Mouse (Mus musculus): ENCODE measurements around the gene Mtmr12.
"Not testable (repeated sequence)": the region's sequence is repeated elsewhere in the genome, so short reads cannot be mapped to it uniquely, and the experiment has no call there.

Gene Mtmr12

DNA sequence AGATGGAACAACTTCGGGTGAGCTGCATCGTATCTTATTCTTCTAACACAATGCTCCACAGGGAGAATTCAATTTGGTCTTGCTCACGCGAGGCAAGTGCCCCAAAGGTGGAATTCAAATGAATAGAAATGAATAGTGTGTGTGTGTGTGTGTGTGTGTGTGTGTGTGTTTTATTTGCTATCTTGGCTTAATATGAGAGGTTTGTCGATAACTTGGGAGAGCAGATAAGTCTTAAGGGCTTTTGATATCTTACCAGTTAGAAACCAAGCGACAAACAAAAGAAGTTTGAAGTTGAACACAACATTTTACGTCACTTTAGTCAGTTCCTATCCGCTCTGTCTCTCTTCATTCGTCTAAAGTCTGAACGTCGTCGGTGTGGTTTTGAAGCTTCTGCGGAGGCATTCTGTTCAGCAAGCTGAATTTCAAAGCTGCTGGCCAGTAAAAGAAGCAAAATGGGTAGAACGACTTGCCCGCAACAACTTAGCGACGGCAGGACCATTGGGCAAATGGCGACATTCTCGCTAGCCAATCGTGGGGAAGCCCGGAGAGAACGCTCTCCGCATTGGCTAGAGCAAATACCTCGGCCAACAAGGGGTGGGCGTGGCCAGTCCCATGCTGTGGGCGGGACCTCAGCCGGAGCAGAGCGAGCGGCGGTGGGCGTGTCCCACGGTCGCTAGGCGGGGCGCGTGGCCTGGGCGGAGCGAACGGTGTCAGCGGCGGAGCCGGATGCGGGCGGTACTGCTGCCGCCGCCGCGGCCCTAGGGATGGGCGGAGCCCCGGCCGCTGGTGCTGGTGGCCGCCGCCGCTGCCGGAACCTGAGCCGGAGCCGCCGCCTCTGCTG is at the start of gene Mtmr12:
Gene Mtmr12 (plus strand): TSS at position 710 of the 841 bp plus-strand sequence.
- peak; percentile 100 for DNase-seq

- no peak for DNase-seq
Measured at GRCm38 (mm10) chr15:12178126-12178525, 26.7 kb upstream of the Mtmr12 start.

- DNase-seq = not testable (repeated sequence)
Measured at GRCm38 (mm10) chr15:12181181-12181805, 23.5 kb upstream of the Mtmr12 start.

DNA sequence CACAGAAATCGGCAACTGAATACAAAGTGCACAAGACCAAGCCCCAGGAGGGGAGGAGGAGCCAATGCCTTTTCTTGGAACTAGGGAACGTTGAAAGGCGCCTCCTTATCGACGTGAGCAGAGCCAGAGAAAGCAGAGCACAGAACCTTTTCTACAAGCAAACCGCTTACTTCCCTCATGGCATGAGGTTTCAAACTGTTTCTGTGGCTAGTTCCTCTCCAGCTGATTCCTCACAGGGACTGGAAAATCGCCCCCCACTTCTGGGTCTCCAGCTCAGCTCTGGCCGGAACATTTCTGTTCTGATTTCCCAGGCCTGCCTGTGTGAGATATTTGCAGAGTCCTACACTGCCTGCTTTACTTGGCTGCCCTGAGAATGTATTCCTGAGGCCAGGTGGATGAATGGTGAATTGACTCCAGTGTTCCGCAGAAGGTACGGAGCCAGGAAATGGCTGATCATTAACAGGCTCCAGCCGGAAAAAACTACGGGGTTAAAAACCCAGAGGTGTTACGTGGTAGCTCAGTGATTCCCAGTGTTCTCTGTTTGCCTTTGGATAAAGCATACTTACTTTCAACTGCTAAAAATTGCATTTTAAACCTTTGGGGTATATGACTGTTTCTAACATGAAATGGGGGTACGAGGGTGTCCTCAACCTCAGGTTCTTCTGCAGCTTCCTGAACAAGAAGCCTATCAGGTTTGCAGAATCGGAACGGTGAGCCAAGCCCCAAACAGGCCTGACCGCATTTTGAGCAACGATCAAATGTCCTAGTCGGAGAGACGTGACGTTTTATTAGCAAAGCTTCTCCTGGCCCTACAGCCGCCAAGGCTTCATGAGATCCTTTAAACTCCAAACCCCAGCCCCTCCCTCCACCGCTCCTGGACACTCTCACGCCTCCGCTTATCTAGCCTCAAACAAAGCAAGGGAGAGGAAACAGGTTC is 10.7 kb upstream of the Mtmr12 start:
- no peak for DNase-seq

GRCm38 (mm10) chr15:12194817-12195735 is 9.8 kb upstream of the Mtmr12 start:
- no peak for DNase-seq

DNA sequence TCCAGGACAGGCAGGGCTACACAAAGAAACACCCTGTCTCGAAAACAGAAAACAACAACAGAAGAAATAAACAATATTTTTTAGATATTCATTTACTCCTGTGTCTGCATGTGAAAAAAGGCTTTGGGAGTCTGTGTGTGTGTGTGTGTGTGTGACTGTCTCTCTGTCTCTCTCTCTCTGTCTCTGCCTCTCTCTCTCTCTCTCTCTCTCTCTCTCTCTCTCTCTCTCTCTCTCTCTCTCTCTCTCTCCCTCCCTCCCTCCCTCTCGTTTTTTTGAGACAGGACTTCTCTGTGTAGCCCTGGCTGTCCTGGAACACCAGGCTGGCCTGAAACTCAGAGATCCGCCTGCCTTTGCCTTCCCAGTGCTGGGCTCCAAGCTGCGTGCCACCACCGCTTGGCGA is 8.9 kb upstream of the Mtmr12 start:
- no peak for DNase-seq

DNA sequence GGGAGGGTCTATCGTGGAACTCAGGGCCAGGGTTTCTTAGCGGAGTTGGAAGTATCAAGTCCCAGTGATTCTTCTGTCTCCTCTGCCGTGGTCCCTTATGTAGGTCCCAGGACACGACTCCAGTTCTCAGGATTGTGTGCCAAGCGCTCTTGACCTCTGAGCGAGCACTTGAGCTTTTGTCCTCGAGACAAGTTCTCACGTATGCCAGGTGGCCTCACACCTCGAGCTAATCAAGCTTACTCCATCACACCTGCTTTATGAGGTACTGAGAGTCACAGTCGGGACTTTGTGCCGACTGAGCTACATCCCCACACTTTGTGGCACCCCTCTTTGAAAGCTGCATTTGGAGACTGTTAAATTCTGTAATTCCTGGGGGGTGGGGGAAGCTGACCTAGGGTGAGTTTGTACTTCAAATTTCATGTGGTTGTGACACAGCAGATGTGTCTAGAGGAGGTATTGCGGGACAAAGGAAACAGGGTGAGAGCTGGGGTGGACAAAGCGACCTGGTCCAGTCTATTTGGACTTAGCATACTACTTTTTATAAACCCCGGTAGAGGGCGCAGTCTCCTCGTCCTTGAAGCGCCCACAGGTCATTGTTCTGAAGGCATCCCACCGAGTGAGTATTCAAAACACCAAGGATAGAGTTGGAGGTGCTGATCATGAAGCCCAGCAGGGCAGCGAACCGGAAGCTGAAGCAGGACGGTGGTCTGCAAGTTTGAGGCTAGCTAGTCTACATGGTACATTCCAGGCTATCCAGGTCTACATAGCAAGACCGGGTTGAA is 8.2 kb upstream of the Mtmr12 start:
- DNase-seq = no peak

DNA sequence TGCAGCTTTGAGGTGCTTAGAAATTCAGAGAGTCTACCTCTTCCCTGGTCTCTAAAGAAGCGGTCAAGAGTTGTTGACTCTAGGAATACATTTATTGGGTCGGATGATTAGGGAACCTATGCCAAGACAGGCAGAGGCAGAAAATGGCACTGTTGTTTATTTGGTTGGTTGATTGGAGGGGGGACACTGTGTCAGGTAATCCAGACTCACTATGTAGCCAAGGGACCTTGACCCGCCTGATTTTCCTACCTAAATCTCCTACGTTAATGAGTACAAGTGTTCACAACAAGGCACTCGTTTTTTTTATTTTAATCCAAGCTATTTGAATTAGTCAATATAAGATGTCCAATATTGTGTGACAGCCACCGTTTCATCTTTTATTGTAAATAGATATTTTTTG is 7.5 kb upstream of the Mtmr12 start:
- no peak for DNase-seq

DNA sequence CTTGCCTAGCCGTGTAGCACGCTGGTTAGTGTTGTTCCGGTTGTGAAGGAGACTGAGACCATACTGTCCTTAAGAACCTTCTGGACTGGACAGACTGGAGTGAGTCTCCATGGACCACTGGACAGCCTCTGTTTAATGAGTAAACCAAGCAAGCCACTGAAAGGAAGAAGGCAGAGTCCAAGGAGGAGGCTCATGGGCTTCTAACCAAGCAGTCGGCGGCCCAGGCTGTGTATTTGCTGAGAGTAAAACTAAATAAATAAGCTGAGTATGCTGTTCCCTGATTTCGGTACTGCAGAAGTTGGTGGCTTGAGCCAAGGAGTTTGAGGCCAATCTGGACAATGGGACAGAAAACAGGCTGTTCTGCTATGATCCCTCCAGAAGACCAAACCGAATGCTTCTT is 4.8 kb upstream of the Mtmr12 start:
- no peak for DNase-seq

- no peak for DNase-seq
Measured at GRCm38 (mm10) chr15:12201856-12202255, 3.0 kb upstream of the Mtmr12 start.

DNA sequence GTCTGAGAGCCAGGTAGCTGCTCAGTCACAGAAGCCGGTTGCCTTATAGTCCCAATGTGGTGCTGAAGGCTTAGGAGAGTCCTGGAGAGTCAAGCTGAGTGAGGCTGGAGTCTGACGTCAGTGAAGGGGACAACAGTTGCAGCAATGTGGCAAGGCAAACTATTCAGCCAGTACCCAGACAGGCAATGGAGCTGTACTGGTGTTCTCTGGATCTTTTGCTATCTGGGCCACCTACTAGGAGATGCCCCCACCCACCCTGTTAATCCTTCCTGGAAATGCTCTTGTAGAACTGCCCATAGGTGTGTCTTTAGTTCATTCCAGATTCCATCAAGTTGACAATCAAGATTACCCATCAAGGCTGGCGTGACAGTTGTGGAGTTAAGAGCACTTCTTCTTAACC is 2.4 kb upstream of the Mtmr12 start:
- no peak for DNase-seq

GRCm38 (mm10) chr15:12203008-12203407 is 1.8 kb upstream of the Mtmr12 start:
- DNase-seq = not testable (repeated sequence)

GRCm38 (mm10) chr15:12203512-12204318 is 1.1 kb upstream of the Mtmr12 start:
- DNase-seq = no peak

DNA sequence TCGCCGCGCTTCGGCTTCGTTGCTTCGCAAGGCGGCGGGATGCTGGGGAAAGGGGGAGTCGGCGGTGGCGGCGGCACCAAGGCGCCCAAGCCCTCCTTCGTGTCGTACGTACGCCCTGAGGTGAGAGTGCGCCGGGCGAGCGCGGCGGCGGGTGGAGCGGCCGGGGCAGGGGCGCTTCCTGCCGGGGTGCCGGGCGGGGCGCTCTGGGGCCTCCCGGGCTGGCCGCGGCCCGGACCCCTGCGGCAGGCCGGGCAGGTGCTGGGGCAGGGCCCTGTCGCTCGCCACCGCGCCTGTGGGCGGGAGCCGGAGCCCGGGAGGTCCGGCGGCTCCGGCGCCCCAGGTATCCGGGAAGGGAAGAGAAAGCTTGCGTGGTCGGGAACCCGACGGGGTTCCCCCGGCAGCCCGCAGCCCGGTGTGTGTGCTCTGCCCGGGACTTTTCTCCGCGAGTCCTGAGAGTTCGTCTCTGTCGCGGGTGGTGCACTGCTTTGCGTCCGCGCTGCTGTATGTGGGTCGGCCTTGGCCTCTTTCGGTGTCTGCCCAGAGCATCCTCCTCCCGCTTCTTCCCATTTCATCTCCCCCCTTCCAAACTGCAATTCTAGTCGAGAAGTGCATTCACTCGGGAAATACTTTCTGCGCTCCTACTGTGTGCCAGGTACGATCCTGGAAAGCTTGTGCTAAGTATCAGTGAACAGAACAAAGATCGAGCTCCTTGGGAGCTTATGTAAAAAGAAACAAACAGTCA is 503 bp downstream of the Mtmr12 start:
- DNase-seq = no peak

DNA sequence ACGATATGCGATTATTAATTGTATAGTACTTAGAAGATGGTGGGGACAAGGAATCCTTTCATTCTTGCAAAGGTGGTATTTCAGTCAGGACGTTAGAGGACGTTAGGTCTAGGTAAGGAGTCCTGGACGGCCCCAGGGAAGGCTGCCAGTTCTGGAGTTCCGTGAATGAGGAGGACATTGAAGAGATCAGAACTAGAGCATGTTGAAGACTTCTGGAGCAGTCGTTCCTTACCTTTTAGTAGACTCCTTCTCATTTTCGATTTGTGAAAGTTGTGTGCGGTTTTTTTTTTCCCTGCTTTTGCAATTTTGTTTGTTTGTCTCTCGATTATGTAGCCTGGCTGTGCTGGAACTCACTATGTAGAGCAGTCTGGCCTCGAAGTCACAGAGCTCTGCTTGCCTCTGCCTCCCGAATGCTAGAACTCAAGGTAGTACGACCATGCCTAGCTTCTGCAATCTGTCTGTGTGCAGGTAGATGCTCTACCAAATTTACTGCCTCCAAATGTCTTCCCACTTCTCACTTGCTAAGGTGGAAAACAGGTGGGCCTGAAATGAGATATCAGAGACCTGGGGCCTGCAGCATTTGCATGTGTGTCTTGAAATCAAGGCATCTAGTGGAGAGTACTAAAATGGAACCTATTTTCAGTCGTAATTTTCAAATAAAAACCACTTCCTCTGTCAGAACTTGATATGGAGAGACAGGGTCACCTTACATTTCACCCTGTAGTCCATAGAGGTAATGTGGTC is 1.2 kb downstream of the Mtmr12 start:
- DNase-seq = no peak

DNA sequence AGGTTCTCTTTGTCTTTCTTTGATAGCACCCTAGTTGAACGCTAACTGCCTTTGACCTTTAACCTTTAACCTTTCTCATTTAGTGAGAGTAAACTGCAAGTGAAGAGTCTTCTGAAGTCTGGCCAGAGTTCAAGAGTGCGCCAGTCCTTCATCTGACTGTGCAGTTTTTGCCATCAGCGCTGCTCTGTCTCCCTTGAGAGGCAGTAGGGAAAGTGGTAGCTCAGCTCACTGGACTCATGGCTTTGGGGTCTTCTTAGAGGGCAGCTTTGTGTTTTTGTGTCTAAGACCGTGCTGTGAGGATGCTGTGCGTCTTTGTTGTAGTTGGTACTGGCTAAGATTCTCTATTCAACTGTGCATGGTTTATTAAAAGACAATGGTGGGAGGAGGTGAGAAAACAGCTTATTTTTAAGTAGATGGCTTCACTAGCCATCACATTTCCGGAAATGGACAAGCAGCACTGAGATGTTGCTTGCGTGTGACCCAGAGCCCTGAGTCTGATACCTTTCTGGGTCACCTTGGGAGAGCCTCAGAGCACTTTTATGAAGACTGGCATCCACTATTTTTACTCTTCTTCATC is 1.9 kb downstream of the Mtmr12 start:
- DNase-seq = no peak

- no peak for DNase-seq
Measured at GRCm38 (mm10) chr15:12207556-12208090, 2.8 kb downstream of the Mtmr12 start.

DNA sequence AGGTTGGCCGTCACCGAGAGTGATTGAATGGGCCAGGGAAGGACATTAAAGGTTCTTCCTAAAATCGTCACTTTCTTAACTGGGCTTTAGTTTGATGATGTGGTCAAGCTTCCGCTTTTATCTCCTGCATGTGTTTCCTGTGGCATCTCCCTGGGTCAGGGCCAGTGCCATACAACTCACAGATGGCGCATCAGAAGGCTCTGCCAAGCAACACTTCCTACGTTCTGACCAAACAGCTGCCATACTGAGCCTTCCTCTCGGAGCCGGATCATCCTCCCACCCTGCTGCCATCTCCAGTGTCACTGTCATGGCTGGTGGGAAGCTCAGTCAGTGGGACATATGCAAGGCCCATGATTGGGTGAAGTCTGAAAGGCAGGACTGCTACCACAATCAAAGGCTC is 6.7 kb downstream of the Mtmr12 start:
- DNase-seq = peak; percentile 72

Measured in right cerebral cortex, postnatal 25 days (tissue).